Mouse (Mus musculus) stomach, embryonic 16.5 days (tissue): ENCODE data around the gene Gm11027. TPM values are rescaled to one million over a fixed set of nuclear protein-coding genes. Genes with fewer than 3 reads are reported as not detected.
"Not testable (repeated sequence)": the region's sequence is repeated elsewhere in the genome, so short reads cannot be mapped to it uniquely, and the experiment has no call there.

ENCODE experiments used
- ATAC-seq: fragments of 200-750 bp; cut with Nextera tagmentation; 2 replicates; pipeline ENCODE4 v1.8.0; 2017; ENCODE audit warnings: moderate number of reproducible peaks, moderate TSS enrichment; ENCODE audit not compliant: insufficient read depth, low FRiP score
- H3K27ac ChIP-seq: fragments of 300-500 bp; sonication (generic); 2 replicates; pipeline ENCODE4 v1.5.1; 2014; ENCODE audit warnings: low read length
- H3K27me3 ChIP-seq: fragments of 300-500 bp; sonication (generic); 2 replicates; pipeline ENCODE4 v1.6.1; 2014; ENCODE audit warnings: low read length, control low read depth, mixed read lengths; ENCODE audit not compliant: control insufficient read depth, insufficient read depth
- H3K36me3 ChIP-seq: fragments of 300-500 bp; sonication (generic); 2 replicates; pipeline ENCODE4 v1.6.1; 2014; ENCODE audit warnings: low read length; ENCODE audit not compliant: control insufficient read depth, insufficient read depth
- H3K4me1 ChIP-seq: fragments of 300-500 bp; sonication (generic); 2 replicates; pipeline ENCODE4 v1.6.1; 2014; ENCODE audit warnings: low read length, control low read depth, mixed read lengths; ENCODE audit not compliant: control insufficient read depth, insufficient read depth
- H3K4me2 ChIP-seq: fragments of 300-500 bp; sonication (generic); 2 replicates; pipeline ENCODE4 v1.6.1; 2014; ENCODE audit warnings: low read depth, low read length, mixed read lengths
- H3K4me3 ChIP-seq: fragments of 300-500 bp; sonication (generic); replicated peaks from 2 replicates; pipeline ENCODE4 v1.5.1; 2014; ENCODE audit warnings: mild to moderate bottlenecking, low read length
- H3K9ac ChIP-seq: fragments of 300-500 bp; sonication (generic); 2 replicates; pipeline ENCODE4 v1.6.1; 2014; ENCODE audit warnings: low read length
- H3K9me3 ChIP-seq: fragments of 300-500 bp; sonication (generic); replicated peaks from 2 replicates; pipeline ENCODE4 v1.6.1; 2016; ENCODE audit warnings: low read length, control low read depth; ENCODE audit not compliant: control insufficient read depth
- WGBS: fragments of 180-500 bp; shearing (Covaris S2); extraction: QIAGEN DNeasy Blood & Tissue Kit; methylation state at CpG from one replicate; pipeline ENCODE4 v1.1.7; 2014; 5-methylcytosine and 5-hydroxymethylcytosine counted together
- polyA plus RNA-seq: library from polyadenylated mRNA; unstranded; fragments of >200 nt; fragmentation: Nextera tagmentation; extraction: Ambion mirVana; gene quantifications from 2 replicates; pipeline ENCODE4 v1.2.1, GENCODE M21; 2015

The Gm11027 gene
- not detected in 2 replicates for polyA plus RNA-seq

GRCm38 (mm10) chr12:116275086-116275485 lies at the start of gene Gm11027:
Gene Gm11027, plus strand, starts transcription at chr12:116275386.
- not testable (repeated sequence) for H3K36me3 ChIP-seq, H3K27me3 ChIP-seq, H3K9me3 ChIP-seq, H3K4me1 ChIP-seq, H3K4me3 ChIP-seq, H3K27ac ChIP-seq, H3K4me2 ChIP-seq, H3K9ac ChIP-seq, ATAC-seq
- WGBS, result 81% methylated on average over 2 of the region's 2 CpGs

- H3K4me3 ChIP-seq, result no peak overlapping the region
- no peak for ATAC-seq
- H3K27me3 ChIP-seq, result no peaks in the 10 kb centered on the region
- H3K27ac ChIP-seq, result no peak overlapping the region
- H3K36me3 ChIP-seq, result 0 out of 2 replicates have a peak, but pooled peaks cover 11% of the 10 kb centered on the region
- no peaks in the 10 kb centered on the region for H3K9me3 ChIP-seq
- no peak overlapping the region for H3K9ac ChIP-seq
- WGBS, result 88% methylated on average over 10 of the region's 10 CpGs
- H3K4me1 ChIP-seq, result peaks cover 2% of the 10 kb centered on the region; the same call in 1 of the 2 replicates
- H3K4me2 ChIP-seq, result no peak overlapping the region
Observed at GRCm38 (mm10) chr12:116226289-116227057, 48.7 kb upstream of the Gm11027 start.

GRCm38 (mm10) chr12:116229451-116229850 lies 45.7 kb upstream of the Gm11027 start:
- no peak overlapping the region for H3K4me3 ChIP-seq
- H3K27me3 ChIP-seq, result no peaks in the 10 kb centered on the region
- no peak overlapping the region for H3K4me2 ChIP-seq
- H3K9me3 ChIP-seq, result no peaks in the 10 kb centered on the region
- 64% methylated on average over 3 of the region's 3 CpGs for WGBS
- H3K9ac ChIP-seq, result no peak overlapping the region
- peaks cover 2% of the 10 kb centered on the region; the same call in 1 of the 2 replicates for H3K4me1 ChIP-seq
- 0 out of 2 replicates have a peak, but pooled peaks cover 11% of the 10 kb centered on the region for H3K36me3 ChIP-seq
- H3K27ac ChIP-seq, result no peak overlapping the region
- no peak for ATAC-seq

- no peaks in the 10 kb centered on the region for H3K9me3 ChIP-seq
- H3K27ac ChIP-seq, result peak overlapping the region; percentile 62
- peaks cover 2% of the 10 kb centered on the region; the same call in 1 of the 2 replicates for H3K4me1 ChIP-seq
- no peaks in the 10 kb centered on the region for H3K27me3 ChIP-seq
- ATAC-seq, result peak; percentile 73; the same call in 1 of the 2 replicates
- H3K9ac ChIP-seq, result no peak overlapping the region
- H3K4me3 ChIP-seq, result no peak overlapping the region
- H3K4me2 ChIP-seq, result peak overlapping the region; percentile 26; the same call in 1 of the 2 replicates
- 0 out of 2 replicates have a peak, but pooled peaks cover 8% of the 10 kb centered on the region for H3K36me3 ChIP-seq
- 42% methylated on average over 12 of the region's 12 CpGs for WGBS
Observed at GRCm38 (mm10) chr12:116231612-116232011, 43.6 kb upstream of the Gm11027 start.

GRCm38 (mm10) chr12:116232061-116232460 lies 43.1 kb upstream of the Gm11027 start:
- H3K9me3 ChIP-seq, result no peaks in the 10 kb centered on the region
- H3K4me2 ChIP-seq, result peak overlapping the region; percentile 26; the same call in 1 of the 2 replicates
- H3K36me3 ChIP-seq, result 0 out of 2 replicates have a peak, but pooled peaks cover 8% of the 10 kb centered on the region
- ATAC-seq, result no peak
- H3K27me3 ChIP-seq, result no peaks in the 10 kb centered on the region
- H3K4me1 ChIP-seq, result peaks cover 2% of the 10 kb centered on the region; the same call in 1 of the 2 replicates
- H3K4me3 ChIP-seq, result no peak overlapping the region
- peak overlapping the region; percentile 62 for H3K27ac ChIP-seq
- H3K9ac ChIP-seq, result no peak overlapping the region
- 63% methylated on average over 1 of the region's 1 CpGs for WGBS

- Histone ChIP-seq H3K27me3 (no peaks in the 10 kb centered on the region), H3K36me3 (0 out of 2 replicates have a peak, but pooled peaks cover 2% of the 10 kb centered on the region), H3K4me3 (no peak overlapping the region), H3K4me1 (peaks cover 2% of the 10 kb centered on the region; the same call in 1 of the 2 replicates), H3K9ac (no peak overlapping the region), H3K27ac (no peak overlapping the region), H3K4me2 (no peak overlapping the region), H3K9me3 (no peaks in the 10 kb centered on the region)
- no peak for ATAC-seq
- WGBS, result 74% methylated on average over 4 of the region's 4 CpGs
Observed at GRCm38 (mm10) chr12:116235356-116235755, 39.8 kb upstream of the Gm11027 start.

- no peaks in the 10 kb centered on the region for H3K9me3 ChIP-seq
- H3K4me1 ChIP-seq, result no peaks in the 10 kb centered on the region
- no peak for ATAC-seq
- H3K9ac ChIP-seq, result no peak overlapping the region
- H3K4me3 ChIP-seq, result no peak overlapping the region
- WGBS, result 79% methylated on average over 3 of the region's 3 CpGs
- H3K27me3 ChIP-seq, result no peaks in the 10 kb centered on the region
- H3K36me3 ChIP-seq, result 0 out of 2 replicates have a peak, but pooled peaks cover 2% of the 10 kb centered on the region
- no peak overlapping the region for H3K4me2 ChIP-seq
- H3K27ac ChIP-seq, result no peak overlapping the region
Observed at GRCm38 (mm10) chr12:116236658-116237057, 38.5 kb upstream of the Gm11027 start.

GRCm38 (mm10) chr12:116238370-116238769 lies 36.8 kb upstream of the Gm11027 start:
- no peak overlapping the region for H3K9ac ChIP-seq
- no peak overlapping the region for H3K27ac ChIP-seq
- H3K4me2 ChIP-seq, result no peak overlapping the region
- H3K9me3 ChIP-seq, result no peaks in the 10 kb centered on the region
- no peak for ATAC-seq
- H3K4me1 ChIP-seq, result no peaks in the 10 kb centered on the region
- 0 out of 2 replicates have a peak, but pooled peaks cover 2% of the 10 kb centered on the region for H3K36me3 ChIP-seq
- H3K27me3 ChIP-seq, result no peaks in the 10 kb centered on the region
- H3K4me3 ChIP-seq, result no peak overlapping the region

GRCm38 (mm10) chr12:116238803-116239202 lies 36.4 kb upstream of the Gm11027 start:
- Histone ChIP-seq H3K9me3 (no peaks in the 10 kb centered on the region), H3K9ac (no peak overlapping the region), H3K27ac (no peak overlapping the region), H3K4me2 (no peak overlapping the region), H3K4me1 (no peaks in the 10 kb centered on the region), H3K4me3 (no peak overlapping the region), H3K36me3 (0 out of 2 replicates have a peak, but pooled peaks cover 2% of the 10 kb centered on the region), H3K27me3 (no peaks in the 10 kb centered on the region)
- ATAC-seq, result no peak
- 77% methylated on average over 3 of the region's 3 CpGs for WGBS
